Mouse (Mus musculus) CH12.LX (cell line): ENCODE measurements around the gene Trim26. TPM values are rescaled to one million over a fixed set of nuclear protein-coding genes. Genes with fewer than 3 reads are reported as not detected.

ENCODE experiments used
- DNase-seq: peaks from one replicate; pipeline ENCODE4 v3.0.0-alpha.2; 2013; ENCODE audit errors: extremely low read depth
- H3K27ac ChIP-seq: 2 replicates; pipeline ENCODE4 v1.5.1; 2012; ENCODE audit warnings: low read depth, mild to moderate bottlenecking, control low read depth, moderate library complexity; ENCODE audit not compliant: insufficient read depth
- H3K27me3 ChIP-seq: replicated peaks from 2 replicates; pipeline ENCODE3; 2012; ENCODE audit warnings: inconsistent platforms
- H3K36me3 ChIP-seq, 2 experiments: replicated peaks in 1 of 2; 2 replicates each; pipeline versions ENCODE3 to v1.6.1; 2012; ENCODE audit warnings: inconsistent platforms in 1 of 2, low read length in 1 of 2, mild to moderate bottlenecking in 1 of 2, mixed read lengths in 1 of 2, moderate library complexity in 1 of 2; ENCODE audit not compliant: control insufficient read depth in 1 of 2, insufficient read depth in 1 of 2
- H3K4me1 ChIP-seq, 2 experiments: 2 replicates each; pipeline ENCODE4 v1.6.1; 2012; ENCODE audit warnings: inconsistent platforms in 1 of 2, moderate library complexity in 1 of 2; ENCODE audit not compliant: insufficient read depth in 2 of 2, control insufficient read depth in 1 of 2
- H3K4me2 ChIP-seq: 2 replicates; pipeline ENCODE4 v1.6.1; 2012; ENCODE audit warnings: low read depth, mild to moderate bottlenecking, control low read depth; ENCODE audit not compliant: poor library complexity, insufficient read depth, severe bottlenecking
- H3K4me3 ChIP-seq, 3 experiments: fragments of 150-350 bp in 1 of 3; sonication (generic) in 1 of 3; replicated peaks in 1 of 3; 2 replicates each; pipeline versions ENCODE3 to v1.5.1; 2011 to 2012; ENCODE audit warnings: low read depth in 2 of 3, low read length in 2 of 3, mild to moderate bottlenecking in 2 of 3, moderate library complexity in 2 of 3, control low read depth in 1 of 3, improper control_type of control experiment in 1 of 3, inconsistent platforms in 1 of 3, mixed read lengths in 1 of 3; ENCODE audit not compliant: poor library complexity in 1 of 3
- H3K79me2 ChIP-seq: replicated peaks from 2 replicates; pipeline ENCODE4 v1.6.1; 2012; ENCODE audit warnings: mild to moderate bottlenecking, moderate library complexity; ENCODE audit not compliant: control insufficient read depth, poor library complexity, insufficient read depth, severe bottlenecking; ENCODE audit errors: extremely low read depth
- H3K9ac ChIP-seq: 2 replicates; pipeline ENCODE4 v1.6.1; 2012; ENCODE audit warnings: low read depth, mild to moderate bottlenecking, control low read depth, moderate library complexity; ENCODE audit not compliant: insufficient read depth
- H3K9me3 ChIP-seq: replicated peaks from 2 replicates; pipeline ENCODE3; 2012; ENCODE audit warnings: low read length, inconsistent platforms, mixed read lengths
- CHD1 ChIP-seq: IDR thresholded peaks from 2 replicates; pipeline ENCODE4 v1.6.1; 2012; ENCODE audit warnings: low read depth, low read length, improper control_type of control experiment, inconsistent platforms
- CHD2 ChIP-seq: IDR thresholded peaks from 2 replicates; pipeline ENCODE4 v1.6.1; 2011; ENCODE audit warnings: low read length, improper control_type of control experiment
- CTCF ChIP-seq, 2 experiments: IDR thresholded peaks in 1 of 2; conservative IDR thresholded peaks in 1 of 2; 2 replicates each; pipeline ENCODE4 v1.5.1; 2011 to 2012; ENCODE audit warnings: low read depth in 2 of 2, low read length in 2 of 2, improper control_type of control experiment in 1 of 2, inconsistent platforms in 1 of 2, mild to moderate bottlenecking in 1 of 2, moderate library complexity in 1 of 2
- E2F4 ChIP-seq: IDR thresholded peaks from 2 replicates; pipeline ENCODE4 v1.6.1; 2011; ENCODE audit warnings: low read depth, low read length, improper control_type of control experiment; ENCODE audit not compliant: insufficient replicate concordance
- EP300 ChIP-seq: IDR thresholded peaks from 2 replicates; pipeline ENCODE4 v1.6.1; 2011; ENCODE audit warnings: low read length, improper control_type of control experiment
- ETS1 ChIP-seq: conservative IDR thresholded peaks from 2 replicates; pipeline ENCODE4 v1.6.1; 2012; ENCODE audit warnings: low read depth, mild to moderate bottlenecking, inconsistent platforms, low read length, improper control_type of control experiment, moderate library complexity
- IRF4 ChIP-seq: IDR thresholded peaks from 2 replicates; pipeline ENCODE4 v1.6.1; 2014; ENCODE audit warnings: low read depth, mild to moderate bottlenecking, inconsistent platforms, low read length, improper control_type of control experiment
- JUN ChIP-seq: IDR thresholded peaks from 2 replicates; pipeline ENCODE4 v1.6.1; 2011; ENCODE audit warnings: low read depth, mild to moderate bottlenecking, low read length, improper control_type of control experiment, moderate library complexity; ENCODE audit not compliant: insufficient read depth
- JUND ChIP-seq: conservative IDR thresholded peaks from 2 replicates; pipeline ENCODE4 v1.6.1; 2011; ENCODE audit warnings: low read depth, low read length, improper control_type of control experiment
- KAT2A ChIP-seq: IDR thresholded peaks from 2 replicates; pipeline ENCODE4 v1.6.1; 2012; ENCODE audit warnings: low read length, improper control_type of control experiment, inconsistent platforms; ENCODE audit not compliant: insufficient replicate concordance
- MAX ChIP-seq: IDR thresholded peaks from 2 replicates; pipeline ENCODE4 v1.6.1; 2011; ENCODE audit warnings: low read length, improper control_type of control experiment
- MAZ ChIP-seq: IDR thresholded peaks from 2 replicates; pipeline ENCODE4 v1.6.1; 2012; ENCODE audit warnings: low read depth, mild to moderate bottlenecking, inconsistent platforms, low read length, improper control_type of control experiment, moderate library complexity
- RAD21 ChIP-seq: IDR thresholded peaks from 2 replicates; pipeline ENCODE4 v1.6.1; 2011; ENCODE audit warnings: low read depth, mild to moderate bottlenecking, low read length, improper control_type of control experiment, moderate library complexity
- RCOR1 ChIP-seq: conservative IDR thresholded peaks from 2 replicates; pipeline ENCODE4 v1.6.1; 2012; ENCODE audit warnings: low read depth, mild to moderate bottlenecking, inconsistent platforms, low read length, improper control_type of control experiment
- UBTF ChIP-seq: IDR thresholded peaks from 2 replicates; pipeline ENCODE4 v1.6.1; 2012; ENCODE audit warnings: low read depth, mild to moderate bottlenecking, inconsistent platforms, low read length, improper control_type of control experiment, moderate library complexity
- ZKSCAN1 ChIP-seq: IDR thresholded peaks from 2 replicates; pipeline ENCODE4 v1.6.1; 2012; ENCODE audit warnings: low read depth, inconsistent platforms, low read length, improper control_type of control experiment, borderline replicate concordance
- ZNF384 ChIP-seq: IDR thresholded peaks from 2 replicates; pipeline ENCODE4 v1.6.1; 2012; ENCODE audit warnings: low read depth, low read length, improper control_type of control experiment, inconsistent platforms
- dilution Hi-C: fragments of 300-500 bp; cut with MboI; formaldehyde crosslinking; loops from 2 replicates; pipeline ENCODE4 v1.14.3; 2020; ENCODE audit warnings: low sequenced_read_pairs; ENCODE audit not compliant: extremely low pct_unique_long_range_greater_than_20kb, extremely low pct_ligation_motif_present
- in situ Hi-C: fragments of 300-500 bp; cut with MboI; formaldehyde crosslinking; loops from 3 replicates; pipeline ENCODE4 v1.14.3; 2019; ENCODE audit warnings: low sequenced_read_pairs, low pct_ligation_motif_present, low pct_unique_long_range_greater_than_20kb, mixed read lengths
- polyA plus RNA-seq: library from polyadenylated mRNA; unstranded; fragments of >175 nt; gene quantifications from 2 replicates; pipeline ENCODE4 v1.2.1, GENCODE M21; 2012; ENCODE audit warnings: low read depth; ENCODE audit not compliant: insufficient read length
- total RNA-seq, 2 experiments: library from RNA; depleted of rRNA; stranded (reverse); fragments of 300-350 nt in 1 of 2; fragments of >200 nt in 1 of 2; gene quantifications; 2 replicates each; pipeline ENCODE4 v1.2.3; 2012 to 2014

The Trim26 gene
- total and polyA plus RNA-seq, 3 experiments: 14.2 to 67.1 (median 17.1) TPM

- no peak for TF ChIP-seq UBTF
- TF ChIP-seq KAT2A: no peak
- TF ChIP-seq E2F4: no peak
- TF ChIP-seq JUND: no peak
- TF ChIP-seq CHD2: no peak
- TF ChIP-seq IRF4: no peak
- no peak for TF ChIP-seq RAD21
- TF ChIP-seq CTCF (conservative IDR thresholded peaks at IDR 0.05 in 1 of 2, IDR thresholded peaks at IDR 0.05 in 1 of 2; ENCODE audit: low read depth in 2 of 2, low read length in 2 of 2): no peak
- no peak for TF ChIP-seq EP300
- no peak for TF ChIP-seq ZNF384
- TF ChIP-seq JUN: no peak
- TF ChIP-seq ETS1: no peak
- no peak for TF ChIP-seq ZKSCAN1
- TF ChIP-seq RCOR1: no peak
- TF ChIP-seq CHD1: no peak
- TF ChIP-seq MAX: no peak
- in situ Hi-C loops (loop anchor here (10.0 kb wide), 1 partner anchor 165 kb away; no protein-coding TSS in a partner anchor), dilution Hi-C loops (no loop called here)
- Histone ChIP-seq H3K36me3 (no peaks in the 10 kb centered on the region), H3K4me2 (no peak overlapping the region), H3K27me3 (no peaks in the 10 kb centered on the region), H3K4me3 (no peak overlapping the region), H3K9me3 (no peaks in the 10 kb centered on the region), H3K9ac (no peak overlapping the region), H3K27ac (no peak overlapping the region), H3K4me1 (no peaks in the 10 kb centered on the region), H3K79me2 (no peaks in the 10 kb centered on the region)
- DNase-seq: no peak
Measured at GRCm38 (mm10) chr17:36899376-36899775, 62.4 kb downstream of the Trim26 start.

GRCm38 (mm10) chr17:36900001-36900400, 63.1 kb downstream of the Trim26 start:
- Histone ChIP-seq H3K4me2 (no peak overlapping the region), H3K27me3 (no peaks in the 10 kb centered on the region), H3K36me3 (no peaks in the 10 kb centered on the region), H3K4me1 (no peaks in the 10 kb centered on the region), H3K9ac (no peak overlapping the region), H3K9me3 (no peaks in the 10 kb centered on the region), H3K27ac (no peak overlapping the region), H3K79me2 (no peaks in the 10 kb centered on the region), H3K4me3 (no peak overlapping the region)
- dilution Hi-C loops: no loop called here
- no peak for TF ChIP-seq MAZ
- in situ Hi-C loops: no loop called here
- no peak for DNase-seq
